Mouse (Mus musculus): Measurements from ENCODE around the gene Usmg5. TPM values are rescaled to one million over a fixed set of nuclear protein-coding genes. Genes with fewer than 3 reads are reported as not detected.
"Not testable (repeated sequence)": the region's sequence is repeated elsewhere in the genome, so short reads cannot be mapped to it uniquely, and the experiment has no call there.

The Usmg5 gene
- polyA plus RNA-seq (2012; ENCODE audit: insufficient read depth, low replicate concordance), result 34.9 TPM in 1 of 2 replicates, not detected in the other

- peaks cover 54% of the 10 kb centered on the region for H3K36me3 ChIP-seq (replicated peaks; ENCODE audit: low read length)
Measured at GRCm38 (mm10) chr19:47090550-47091156, at the start of gene Usmg5, which contains the start of gene Pdcd11. Gene Usmg5, minus strand, starts transcription at chr19:47090647. Gene Pdcd11, plus strand, starts transcription at chr19:47090768.

GRCm38 (mm10) chr19:47139611-47140010, 49.2 kb upstream of the Usmg5 start:
- H3K9me3 ChIP-seq; H3K4me3 ChIP-seq (replicated peaks): not testable (repeated sequence)
- Histone ChIP-seq H3K36me3 (replicated peaks; ENCODE audit: low read length) (peaks cover 12% of the 10 kb centered on the region), H3K4me1 (peaks cover 54% of the 10 kb centered on the region), H3K27me3 (replicated peaks) (peaks cover 48% of the 10 kb centered on the region)

More at GRCm38 (mm10) chr19:47090550-47091156, at the start of gene Usmg5, which contains the start of gene Pdcd11:
- Histone ChIP-seq H3K4me1 (peaks cover 45% of the 10 kb centered on the region), H3K4me3 (replicated peaks) (peak within 1 kb of the TSS; percentile 93), H3K9me3 (no peaks in the 10 kb centered on the region), H3K27me3 (replicated peaks) (no peaks in the 10 kb centered on the region)
- TF ChIP-seq GATA1 (IDR thresholded peaks at IDR 0.05; ENCODE audit: borderline replicate concordance, low read length), result no peak
- TF ChIP-seq FLI1 (IDR thresholded peaks at IDR 0.05; ENCODE audit: low read length), result peak; percentile 65

GRCm38 (mm10) chr19:47137771-47138421, 47.4 kb upstream of the Usmg5 start, which contains the start of gene Calhm2:
Gene Calhm2, minus strand, starts transcription at chr19:47138294.
- Histone ChIP-seq H3K27me3 (replicated peaks) (peaks cover 31% of the 10 kb centered on the region), H3K36me3 (replicated peaks; ENCODE audit: low read length) (peaks cover 25% of the 10 kb centered on the region), H3K4me1 (peaks cover 69% of the 10 kb centered on the region), H3K4me3 (replicated peaks) (peak within 1 kb of the TSS; percentile 93), H3K9me3 (no peaks in the 10 kb centered on the region)
- TF ChIP-seq FLI1 (IDR thresholded peaks at IDR 0.05; ENCODE audit: low read length) (no peak), GATA1 (IDR thresholded peaks at IDR 0.05; ENCODE audit: borderline replicate concordance, low read length) (no peak)

- TF ChIP-seq GATA1 (IDR thresholded peaks at IDR 0.05; ENCODE audit: borderline replicate concordance, low read length) (no peak), FLI1 (IDR thresholded peaks at IDR 0.05; ENCODE audit: low read length) (no peak)
- no peaks in the 10 kb centered on the region for H3K9me3 ChIP-seq
- H3K4me1 ChIP-seq, result peaks cover 77% of the 10 kb centered on the region
- peaks cover 25% of the 10 kb centered on the region for H3K27me3 ChIP-seq (replicated peaks)
- H3K36me3 ChIP-seq (replicated peaks; ENCODE audit: low read length), result peaks cover 33% of the 10 kb centered on the region
- H3K4me3 ChIP-seq (replicated peaks), result peak overlapping the region; percentile 93
Measured at GRCm38 (mm10) chr19:47137051-47137581, 46.7 kb upstream of the Usmg5 start.

GRCm38 (mm10) chr19:47136170-47136569, 45.7 kb upstream of the Usmg5 start:
- TF ChIP-seq GATA1 (IDR thresholded peaks at IDR 0.05; ENCODE audit: borderline replicate concordance, low read length) (no peak), FLI1 (IDR thresholded peaks at IDR 0.05; ENCODE audit: low read length) (no peak)
- H3K4me3 ChIP-seq (replicated peaks), result peak overlapping the region; percentile 52
- peaks cover 85% of the 10 kb centered on the region for H3K4me1 ChIP-seq

GRCm38 (mm10) chr19:47135568-47135967, 45.1 kb upstream of the Usmg5 start:
- Histone ChIP-seq H3K27me3 (replicated peaks) (peaks cover 16% of the 10 kb centered on the region), H3K36me3 (replicated peaks; ENCODE audit: low read length) (peaks cover 48% of the 10 kb centered on the region), H3K4me1 (peaks cover 83% of the 10 kb centered on the region), H3K4me3 (replicated peaks) (peak overlapping the region; percentile 52), H3K9me3 (no peaks in the 10 kb centered on the region)
- TF ChIP-seq GATA1 (IDR thresholded peaks at IDR 0.05; ENCODE audit: borderline replicate concordance, low read length) (no peak), FLI1 (IDR thresholded peaks at IDR 0.05; ENCODE audit: low read length) (no peak)

More at GRCm38 (mm10) chr19:47136170-47136569, 45.7 kb upstream of the Usmg5 start:
- Histone ChIP-seq H3K36me3 (replicated peaks; ENCODE audit: low read length) (peaks cover 42% of the 10 kb centered on the region), H3K9me3 (no peaks in the 10 kb centered on the region), H3K27me3 (replicated peaks) (peaks cover 22% of the 10 kb centered on the region)

GRCm38 (mm10) chr19:47133161-47133560, 42.7 kb upstream of the Usmg5 start:
- H3K4me3 ChIP-seq (replicated peaks), result peak overlapping the region; percentile 85
- TF ChIP-seq FLI1 (IDR thresholded peaks at IDR 0.05; ENCODE audit: low read length), result no peak
- no peak for TF ChIP-seq GATA1 (IDR thresholded peaks at IDR 0.05; ENCODE audit: borderline replicate concordance, low read length)
- no peaks in the 10 kb centered on the region for H3K27me3 ChIP-seq (replicated peaks)
- no peaks in the 10 kb centered on the region for H3K9me3 ChIP-seq
- peaks cover 70% of the 10 kb centered on the region for H3K4me1 ChIP-seq
- H3K36me3 ChIP-seq (replicated peaks; ENCODE audit: low read length), result peaks cover 72% of the 10 kb centered on the region

- no peak for TF ChIP-seq GATA1 (IDR thresholded peaks at IDR 0.05; ENCODE audit: borderline replicate concordance, low read length)
- no peak for TF ChIP-seq FLI1 (IDR thresholded peaks at IDR 0.05; ENCODE audit: low read length)
- H3K36me3 ChIP-seq (replicated peaks; ENCODE audit: low read length), result peaks cover 95% of the 10 kb centered on the region
- no peaks in the 10 kb centered on the region for H3K9me3 ChIP-seq
- no peak overlapping the region for H3K4me3 ChIP-seq (replicated peaks)
- no peaks in the 10 kb centered on the region for H3K27me3 ChIP-seq (replicated peaks)
- peaks cover 45% of the 10 kb centered on the region for H3K4me1 ChIP-seq
Measured at GRCm38 (mm10) chr19:47130551-47131125, 40.2 kb upstream of the Usmg5 start.

- no peak overlapping the region for H3K4me3 ChIP-seq (replicated peaks)
- peaks cover 98% of the 10 kb centered on the region for H3K36me3 ChIP-seq (replicated peaks; ENCODE audit: low read length)
Measured at GRCm38 (mm10) chr19:47128835-47129234, 38.4 kb upstream of the Usmg5 start.

More at GRCm38 (mm10) chr19:47128835-47129234, 38.4 kb upstream of the Usmg5 start:
- H3K4me1 ChIP-seq, result peaks cover 29% of the 10 kb centered on the region
- H3K9me3 ChIP-seq, result no peaks in the 10 kb centered on the region
- H3K27me3 ChIP-seq (replicated peaks), result no peaks in the 10 kb centered on the region
- TF ChIP-seq GATA1 (IDR thresholded peaks at IDR 0.05; ENCODE audit: borderline replicate concordance, low read length) (no peak), FLI1 (IDR thresholded peaks at IDR 0.05; ENCODE audit: low read length) (no peak)
